Mouse (Mus musculus): ENCODE results near the gene Spo11. TPM values are rescaled to one million over a fixed set of nuclear protein-coding genes. Genes with fewer than 3 reads are reported as not detected.

Spo11 gene
- polyA plus RNA-seq, 1 experiment = 0.54 TPM

- H3K9me3 ChIP-seq (replicated peaks; ENCODE audit: control insufficient read depth, insufficient read depth, low read length, poor library complexity, severe bottlenecking) = no peaks in the 10 kb centered on the region
- TF ChIP-seq CTCF (IDR thresholded peaks at IDR 0.05; ENCODE audit: low read depth, low read length) (no peak), POLR2A (IDR thresholded peaks at IDR 0.05; ENCODE audit: insufficient read depth, low read length) (no peak), EP300 (IDR thresholded peaks at IDR 0.05; ENCODE audit: insufficient read depth, low read depth, low read length) (no peak)
- no peaks in the 10 kb centered on the region for H3K4me1 ChIP-seq (ENCODE audit: control insufficient read depth, insufficient read depth, low read length)
- no peaks in the 10 kb centered on the region for H3K36me3 ChIP-seq (ENCODE audit: control insufficient read depth, insufficient read depth, low read length, poor library complexity, severe bottlenecking)
- no peak overlapping the region for H3K9ac ChIP-seq (ENCODE audit: low read depth, poor library complexity, severe bottlenecking)
- H3K27ac ChIP-seq (ENCODE audit: insufficient read depth, low read length) = no peak overlapping the region
- no peak overlapping the region for H3K4me3 ChIP-seq (ENCODE audit: low read depth, low read length)
- no peaks in the 10 kb centered on the region for H3K27me3 ChIP-seq (ENCODE audit: control insufficient read depth, insufficient read depth, low read length, poor library complexity, severe bottlenecking)
Measured at GRCm38 (mm10) chr2:173041893-173042292, 64.4 kb downstream of the Spo11 start.

- H3K36me3 ChIP-seq (ENCODE audit: control insufficient read depth, insufficient read depth, low read length, poor library complexity, severe bottlenecking) = no peaks in the 10 kb centered on the region
- no peaks in the 10 kb centered on the region for H3K4me1 ChIP-seq (ENCODE audit: control insufficient read depth, insufficient read depth, low read length)
- no peak overlapping the region for H3K4me3 ChIP-seq (ENCODE audit: low read depth, low read length)
- no peak overlapping the region for H3K9ac ChIP-seq (ENCODE audit: low read depth, poor library complexity, severe bottlenecking)
- TF ChIP-seq CTCF (IDR thresholded peaks at IDR 0.05; ENCODE audit: low read depth, low read length) (no peak), EP300 (IDR thresholded peaks at IDR 0.05; ENCODE audit: insufficient read depth, low read depth, low read length) (no peak), POLR2A (IDR thresholded peaks at IDR 0.05; ENCODE audit: insufficient read depth, low read length) (no peak)
- no peaks in the 10 kb centered on the region for H3K9me3 ChIP-seq (replicated peaks; ENCODE audit: control insufficient read depth, insufficient read depth, low read length, poor library complexity, severe bottlenecking)
- H3K27ac ChIP-seq (ENCODE audit: insufficient read depth, low read length) = no peak overlapping the region
- H3K27me3 ChIP-seq (ENCODE audit: control insufficient read depth, insufficient read depth, low read length, poor library complexity, severe bottlenecking) = no peaks in the 10 kb centered on the region
Measured at GRCm38 (mm10) chr2:173042504-173043162, 65.1 kb downstream of the Spo11 start.

Other genes starting within 250 kb of the Spo11 start
- 15.4 and 17.4 TPM in 2 replicates for gene Bmp7, start 37.4 kb upstream of the Spo11 start, polyA plus RNA-seq (2011; ENCODE audit: insufficient read depth, insufficient read length, low read depth, missing spikeins)
- 117 and 123 TPM in 2 replicates for gene Rae1, start 22.4 kb downstream of the Spo11 start, polyA plus RNA-seq (2011; ENCODE audit: insufficient read depth, insufficient read length, low read depth, missing spikeins)
- 80.2 and 84.9 TPM in 2 replicates for gene Rbm38, start 42.8 kb downstream of the Spo11 start, polyA plus RNA-seq (2011; ENCODE audit: insufficient read depth, insufficient read length, low read depth, missing spikeins)
- gene Ctcfl, start 141.8 kb downstream of the Spo11 start, polyA plus RNA-seq (2011; ENCODE audit: insufficient read depth, insufficient read length, low read depth, missing spikeins) = 0.21 TPM in 1 of 2 replicates, not detected in the other
- not detected in 2 replicates for gene Pck1, start 175.3 kb downstream of the Spo11 start, polyA plus RNA-seq (2011; ENCODE audit: insufficient read depth, insufficient read length, low read depth, missing spikeins)
- 3.8 and 6.8 TPM in 2 replicates for gene Zbp1, start 241.2 kb downstream of the Spo11 start, polyA plus RNA-seq (2011; ENCODE audit: insufficient read depth, insufficient read length, low read depth, missing spikeins)

All from ES-Bruce4 (cell line).